Mouse (Mus musculus) midbrain, embryonic 16.5 days (tissue): ENCODE data around the gene Plekhm3. TPM values are rescaled to one million over a fixed set of nuclear protein-coding genes. Genes with fewer than 3 reads are reported as not detected.

ENCODE experiments used
- ATAC-seq: fragments of 200-750 bp; cut with Nextera tagmentation; 2 replicates; pipeline ENCODE4 v1.8.0; 2017; ENCODE audit warnings: moderate TSS enrichment
- H3K27ac ChIP-seq: fragments of 300-500 bp; sonication (generic); 2 replicates; pipeline ENCODE4 v1.5.1; 2014; ENCODE audit warnings: mild to moderate bottlenecking, low read length, mixed read lengths
- H3K27me3 ChIP-seq: fragments of 300-500 bp; sonication (generic); 2 replicates; pipeline ENCODE4 v1.6.1; 2014; ENCODE audit warnings: low read depth, low read length, mixed read lengths; ENCODE audit not compliant: control insufficient read depth, insufficient read depth
- H3K36me3 ChIP-seq: fragments of 300-500 bp; sonication (generic); 2 replicates; pipeline ENCODE4 v1.6.1; 2014; ENCODE audit warnings: mild to moderate bottlenecking, low read length, moderate library complexity, mixed read lengths; ENCODE audit not compliant: control insufficient read depth, insufficient read depth
- H3K4me1 ChIP-seq: fragments of 300-500 bp; sonication (generic); 2 replicates; pipeline ENCODE4 v1.6.1; 2014; ENCODE audit warnings: mild to moderate bottlenecking, low read length, mixed read lengths; ENCODE audit not compliant: control insufficient read depth, insufficient read depth
- H3K4me2 ChIP-seq: fragments of 300-500 bp; sonication (generic); 2 replicates; pipeline ENCODE4 v1.6.1; 2014; ENCODE audit warnings: mild to moderate bottlenecking, low read length, mixed read lengths
- H3K4me3 ChIP-seq: fragments of 300-500 bp; sonication (generic); 2 replicates; pipeline ENCODE4 v1.5.1; 2014; ENCODE audit warnings: low read depth, mild to moderate bottlenecking, low read length, moderate library complexity, mixed read lengths
- H3K9ac ChIP-seq: fragments of 300-500 bp; sonication (generic); 2 replicates; pipeline ENCODE4 v1.6.1; 2014; ENCODE audit warnings: low read depth, low read length, mixed read lengths
- H3K9me3 ChIP-seq: fragments of 300-500 bp; sonication (generic); replicated peaks from 2 replicates; pipeline ENCODE4 v1.6.1; 2014; ENCODE audit warnings: mild to moderate bottlenecking, low read length, mixed read lengths; ENCODE audit not compliant: control insufficient read depth, poor library complexity, severe bottlenecking
- WGBS: fragments of 180-500 bp; shearing (Covaris S2); extraction: QIAGEN DNeasy Blood & Tissue Kit; methylation state at CpG from one replicate; pipeline ENCODE4 v1.1.7; 2014; 5-methylcytosine and 5-hydroxymethylcytosine counted together
- polyA plus RNA-seq: library from polyadenylated mRNA; unstranded; fragments of >200 nt; fragmentation: Nextera tagmentation; extraction: Ambion mirVana; gene quantifications from 2 replicates; pipeline ENCODE4 v1.2.1, GENCODE M21; 2015

Gene Plekhm3
- polyA plus RNA-seq, 1 experiment from 2014 or later: 10.4 TPM

- H3K4me1 ChIP-seq: no peaks in the 10 kb centered on the region
- ATAC-seq: no peak
- WGBS: 90% methylated on average over 2 of the region's 2 CpGs
- H3K27ac ChIP-seq: no peak overlapping the region
- H3K9ac ChIP-seq: no peak overlapping the region
- no peak overlapping the region for H3K4me3 ChIP-seq
- H3K36me3 ChIP-seq: no peaks in the 10 kb centered on the region
- H3K27me3 ChIP-seq: no peaks in the 10 kb centered on the region
- H3K4me2 ChIP-seq: no peak overlapping the region
- H3K9me3 ChIP-seq: no peaks in the 10 kb centered on the region
These were observed 59.1 kb downstream of the Plekhm3 start for GRCm38 (mm10) chr1:64897485-64897884.

DNA sequence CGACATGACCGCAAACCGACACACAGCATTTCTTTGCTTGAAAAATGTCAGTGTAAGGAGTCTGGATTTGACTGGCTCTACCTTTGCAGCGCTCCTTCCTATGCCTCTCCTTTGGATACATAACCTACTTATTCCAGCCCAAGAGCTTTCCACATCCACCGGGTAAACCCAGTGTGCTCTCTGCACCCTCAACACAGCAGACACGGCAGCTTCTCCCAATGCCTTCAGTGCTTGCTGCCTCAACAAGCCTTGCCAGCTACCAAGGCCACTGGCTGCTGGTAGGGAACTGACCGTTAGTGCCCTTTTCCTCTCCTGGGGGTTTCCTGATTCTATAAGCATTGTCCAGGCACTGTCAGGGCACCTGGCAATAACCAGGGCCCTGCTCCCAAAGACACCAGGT lies 62.8 kb downstream of the Plekhm3 start:
- 91% methylated on average over 7 of the region's 7 CpGs for WGBS
- Histone ChIP-seq H3K4me3 (no peak overlapping the region), H3K4me2 (no peak overlapping the region), H3K9ac (no peak overlapping the region), H3K27ac (no peak overlapping the region), H3K36me3 (no peaks in the 10 kb centered on the region), H3K27me3 (no peaks in the 10 kb centered on the region), H3K9me3 (no peaks in the 10 kb centered on the region), H3K4me1 (no peaks in the 10 kb centered on the region)
- no peak for ATAC-seq

DNA sequence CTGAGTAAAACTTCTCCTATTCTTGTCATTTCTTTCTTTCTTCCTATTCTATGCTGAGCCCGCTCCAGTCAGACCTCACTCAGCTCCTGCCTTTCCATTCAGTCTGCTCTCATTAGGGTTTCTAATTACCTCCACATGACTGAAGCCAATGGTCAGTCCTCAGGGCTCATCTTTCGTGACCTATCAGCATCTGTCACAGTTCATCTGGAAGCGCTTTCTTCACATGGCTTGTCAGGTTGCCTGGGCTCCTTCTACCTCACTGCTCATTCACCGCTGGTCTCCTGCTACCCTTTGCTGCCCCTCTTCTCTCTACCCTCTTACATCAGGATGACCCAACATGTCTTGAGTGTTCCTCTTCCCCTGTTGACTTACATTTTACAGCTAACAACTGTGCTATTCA lies 65.3 kb downstream of the Plekhm3 start:
- H3K9ac ChIP-seq: no peak overlapping the region
- no peaks in the 10 kb centered on the region for H3K36me3 ChIP-seq
- 74% methylated on average over 4 of the region's 4 CpGs for WGBS
- no peak overlapping the region for H3K27ac ChIP-seq
- no peak overlapping the region for H3K4me3 ChIP-seq
- no peak for ATAC-seq
- no peaks in the 10 kb centered on the region for H3K27me3 ChIP-seq
- H3K4me2 ChIP-seq: no peak overlapping the region
- H3K9me3 ChIP-seq: no peaks in the 10 kb centered on the region
- H3K4me1 ChIP-seq: no peaks in the 10 kb centered on the region

GRCm38 (mm10) chr1:64887502-64888203 lies 69.0 kb downstream of the Plekhm3 start:
- H3K36me3 ChIP-seq: no peaks in the 10 kb centered on the region
- H3K27ac ChIP-seq: no peak overlapping the region
- no peaks in the 10 kb centered on the region for H3K9me3 ChIP-seq
- peaks cover 3% of the 10 kb centered on the region; the same call in 1 of the 2 replicates for H3K4me1 ChIP-seq
- H3K4me2 ChIP-seq: no peak overlapping the region
- H3K9ac ChIP-seq: no peak overlapping the region
- ATAC-seq: no peak
- no peaks in the 10 kb centered on the region for H3K27me3 ChIP-seq
- 95% methylated on average over 2 of the region's 2 CpGs for WGBS
- no peak overlapping the region for H3K4me3 ChIP-seq

- ATAC-seq: no peak
These were observed 69.9 kb downstream of the Plekhm3 start for GRCm38 (mm10) chr1:64886718-64887117.

DNA sequence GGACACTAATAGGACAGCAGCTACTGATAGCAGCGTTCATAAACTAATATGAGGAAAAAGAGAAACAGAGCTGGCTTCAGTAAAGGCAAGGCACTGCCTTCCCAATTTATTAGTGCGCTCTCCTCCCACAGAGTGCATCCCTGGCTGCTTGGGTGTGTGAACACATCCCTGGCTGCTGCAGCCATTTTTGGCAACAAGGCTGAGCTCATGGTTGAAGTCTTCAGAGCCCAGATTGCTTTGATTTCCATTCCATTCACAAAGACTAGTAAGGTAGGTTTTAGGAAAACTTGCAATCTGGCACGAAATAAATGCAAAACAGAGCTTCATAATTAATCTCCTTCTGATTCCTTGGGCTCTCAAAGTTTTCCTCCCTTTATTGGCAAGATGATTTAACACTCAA lies 71.3 kb downstream of the Plekhm3 start:
- ATAC-seq: no peak
- Histone ChIP-seq H3K4me2 (no peak overlapping the region), H3K27ac (no peak overlapping the region), H3K4me3 (no peak overlapping the region), H3K4me1 (peaks cover 3% of the 10 kb centered on the region; the same call in 1 of the 2 replicates), H3K27me3 (no peaks in the 10 kb centered on the region), H3K9ac (no peak overlapping the region), H3K36me3 (no peaks in the 10 kb centered on the region; the same call in 1 of the 2 replicates), H3K9me3 (no peaks in the 10 kb centered on the region)
- WGBS: 71% methylated on average over 3 of the region's 3 CpGs

More at GRCm38 (mm10) chr1:64886718-64887117, 69.9 kb downstream of the Plekhm3 start:
- Histone ChIP-seq H3K9ac (no peak overlapping the region), H3K27ac (no peak overlapping the region), H3K27me3 (no peaks in the 10 kb centered on the region), H3K36me3 (no peaks in the 10 kb centered on the region), H3K4me3 (no peak overlapping the region), H3K4me2 (no peak overlapping the region), H3K4me1 (peaks cover 3% of the 10 kb centered on the region; the same call in 1 of the 2 replicates), H3K9me3 (no peaks in the 10 kb centered on the region)
- 88% methylated on average over 6 of the region's 6 CpGs for WGBS

DNA sequence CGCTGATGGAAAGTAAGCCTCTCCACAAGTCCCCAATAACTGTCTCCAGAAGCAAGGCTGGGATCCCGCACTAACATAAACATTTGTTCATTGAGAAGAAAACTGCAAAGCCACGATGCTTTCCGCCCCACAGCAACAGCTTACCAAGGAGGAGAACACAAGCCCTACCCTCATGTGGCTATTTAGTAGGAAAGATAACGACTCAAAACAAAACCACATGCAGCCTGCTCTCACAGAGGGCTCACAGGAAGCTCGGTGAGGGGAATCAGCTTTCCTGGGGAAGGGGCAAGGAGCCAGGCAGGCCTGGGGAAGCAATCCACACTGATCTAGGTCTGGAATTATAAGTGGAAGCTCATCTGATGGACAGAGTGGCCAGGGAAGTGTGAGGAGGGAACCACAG lies 72.6 kb downstream of the Plekhm3 start:
- no peak overlapping the region for H3K4me3 ChIP-seq
- no peaks in the 10 kb centered on the region for H3K27me3 ChIP-seq
- WGBS: 48% methylated on average over 6 of the region's 6 CpGs
- no peaks in the 10 kb centered on the region for H3K9me3 ChIP-seq
- ATAC-seq: no peak
- H3K4me1 ChIP-seq: peaks cover 3% of the 10 kb centered on the region; the same call in 1 of the 2 replicates
- no peaks in the 10 kb centered on the region; the same call in 1 of the 2 replicates for H3K36me3 ChIP-seq
- H3K4me2 ChIP-seq: no peak overlapping the region
- H3K27ac ChIP-seq: no peak overlapping the region
- no peak overlapping the region for H3K9ac ChIP-seq

GRCm38 (mm10) chr1:64880613-64881012 lies 76.0 kb downstream of the Plekhm3 start:
- H3K9me3 ChIP-seq: no peaks in the 10 kb centered on the region
- no peak overlapping the region for H3K9ac ChIP-seq
- no peaks in the 10 kb centered on the region; the same call in 1 of the 2 replicates for H3K36me3 ChIP-seq
- H3K27me3 ChIP-seq: no peaks in the 10 kb centered on the region
- ATAC-seq: no peak
- no peak overlapping the region for H3K4me2 ChIP-seq
- H3K4me1 ChIP-seq: peaks cover 3% of the 10 kb centered on the region; the same call in 1 of the 2 replicates
- H3K4me3 ChIP-seq: no peak overlapping the region
- no peak overlapping the region for H3K27ac ChIP-seq
- WGBS: 81% methylated on average over 3 of the region's 3 CpGs

GRCm38 (mm10) chr1:64878795-64879240 lies 77.8 kb downstream of the Plekhm3 start:
- no peak overlapping the region for H3K9ac ChIP-seq
- H3K36me3 ChIP-seq: no peaks in the 10 kb centered on the region; the same call in 1 of the 2 replicates
- no peaks in the 10 kb centered on the region for H3K9me3 ChIP-seq
- no peak overlapping the region for H3K27ac ChIP-seq
- 80% methylated on average over 12 of the region's 12 CpGs for whole genome bisulfite sequencing
- H3K4me1 ChIP-seq: no peaks in the 10 kb centered on the region
- no peaks in the 10 kb centered on the region for H3K27me3 ChIP-seq
- ATAC-seq: no peak
- H3K4me3 ChIP-seq: no peak overlapping the region
- H3K4me2 ChIP-seq: no peak overlapping the region
